Mouse (Mus musculus) adrenal gland, postnatal 10 days (tissue): ENCODE measurements around the gene Cela3b. TPM values are rescaled to one million over a fixed set of nuclear protein-coding genes. Genes with fewer than 3 reads are reported as not detected.

Experiments used
- DNase-seq: peaks from one replicate; pipeline ENCODE4 v3.0.0; 2021; ENCODE audit warnings: mixed read lengths
- long read RNA-seq, 2 experiments: library from polyadenylated mRNA; stranded (forward); transcript quantifications; one replicate each; pipeline ENCODE4 v2.0.0; 2021
- total RNA-seq, 2 experiments: library from RNA; stranded (reverse); gene quantifications; 2 replicates each; pipeline ENCODE4 v1.2.3; 2021

Cela3b gene
- not detected for total RNA-seq
- long read RNA-seq, experiment 1: 0 reads
- long read RNA-seq, experiment 2: 0 reads

DNA sequence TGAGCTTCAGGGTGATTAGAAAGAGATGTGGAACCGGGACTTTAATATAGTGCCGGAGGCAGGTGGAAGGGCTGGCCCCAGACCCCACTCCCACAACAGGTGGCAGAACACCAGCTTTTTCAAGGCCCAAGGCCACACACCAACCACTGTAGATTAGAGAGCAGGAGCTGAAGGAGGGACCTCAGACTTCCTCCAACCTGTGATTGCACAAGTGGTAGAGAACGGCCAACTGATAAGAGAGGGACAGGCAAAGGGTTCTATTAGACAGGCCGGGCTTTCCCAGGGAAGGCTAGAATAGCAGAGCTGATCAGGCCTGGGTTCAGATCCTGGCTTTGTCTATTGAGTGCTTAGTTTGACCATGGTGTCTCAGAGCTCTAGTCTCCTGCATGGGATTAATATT is at the start of gene Cela3b:
Gene Cela3b (minus strand): TSS at position 39 of the 400 bp plus-strand sequence.
- DNase-seq: no peak

DNA sequence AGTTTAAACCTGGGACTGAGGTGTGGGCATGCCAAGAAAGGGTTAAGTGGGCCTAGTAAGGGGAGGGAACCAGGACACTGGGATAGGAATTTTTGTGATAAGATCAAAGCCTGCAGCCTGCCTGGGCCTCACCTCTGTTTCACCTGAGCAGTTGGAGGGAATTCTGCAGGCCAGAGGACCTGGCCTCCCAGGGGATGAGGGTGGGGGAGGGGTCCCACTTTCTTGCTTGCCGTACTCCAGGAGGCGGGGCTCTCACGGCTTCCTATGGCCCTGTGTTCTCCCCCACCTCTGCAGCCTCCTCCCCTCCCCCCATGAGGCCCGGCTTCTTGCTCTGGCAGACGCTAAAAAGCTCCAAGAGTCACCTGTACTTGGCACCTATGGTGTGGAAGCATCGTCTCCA is 49.4 kb upstream of the Cela3b start:
- DNase-seq: no peak

DNA sequence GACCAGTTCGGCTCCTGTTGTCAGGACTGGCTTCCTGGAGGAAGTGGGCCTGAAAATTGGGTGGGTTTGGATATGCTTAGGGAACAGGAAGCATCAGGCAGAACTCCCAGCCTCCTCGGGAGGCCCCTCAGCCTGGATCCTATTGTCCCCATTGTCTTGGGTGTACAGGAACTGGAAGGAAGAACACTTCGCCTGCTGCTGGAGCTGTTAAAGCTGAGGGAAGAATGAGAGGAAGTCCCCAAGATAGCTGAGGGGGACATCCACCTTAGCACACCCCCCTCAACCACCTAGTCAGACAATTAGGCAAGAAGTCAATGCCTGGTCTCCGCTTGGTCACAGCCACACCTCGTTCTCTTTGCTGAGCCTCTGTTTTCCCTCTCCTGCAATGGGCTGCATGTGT is 48.0 kb upstream of the Cela3b start:
- DNase-seq: peak; percentile 16

DNA sequence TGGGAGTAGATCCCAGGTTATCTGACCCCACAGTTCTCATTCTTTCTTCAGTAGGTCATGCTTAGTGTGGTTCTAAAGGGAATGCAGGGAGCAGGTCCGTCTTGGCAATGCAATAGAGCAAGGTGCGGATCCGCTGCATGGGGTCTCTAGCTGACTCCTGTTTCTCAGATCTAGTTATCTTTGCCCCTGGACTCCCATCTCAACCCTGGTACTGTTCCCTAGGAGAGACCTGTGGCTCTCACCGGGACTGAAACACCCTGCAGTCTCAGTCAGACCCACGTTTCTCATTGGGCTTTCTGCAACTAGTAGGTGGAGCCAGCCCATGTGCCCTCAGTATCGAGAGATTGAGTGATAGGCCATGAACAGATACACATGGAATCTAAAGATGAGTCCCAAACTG is 47.3 kb upstream of the Cela3b start:
- peak; percentile 10 for DNase-seq

DNA sequence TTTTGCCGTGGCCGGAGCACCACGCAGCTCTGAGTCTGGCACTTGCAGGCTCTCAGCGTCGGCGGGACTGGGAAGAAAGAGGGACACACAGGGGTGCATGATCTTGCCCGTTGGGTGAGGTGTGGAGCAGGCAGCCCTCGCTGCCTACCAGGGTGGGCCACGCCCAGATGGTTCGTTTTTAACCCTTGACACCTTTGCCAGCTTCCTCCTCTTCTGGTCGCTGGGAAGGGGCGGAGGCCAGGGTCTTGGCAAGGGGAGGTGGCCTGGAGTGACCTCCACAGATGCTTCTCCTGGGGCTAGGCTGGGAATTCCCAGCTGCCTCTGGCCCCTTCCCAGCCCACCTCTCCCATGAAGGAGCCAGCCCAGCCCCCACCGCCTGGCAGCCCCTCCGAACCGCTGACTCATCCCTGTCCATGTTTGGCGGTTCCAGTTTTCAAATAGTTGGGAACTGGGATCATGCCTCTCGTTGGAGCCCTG is 46.5 kb upstream of the Cela3b start:
- DNase-seq: peak; percentile 76

DNA sequence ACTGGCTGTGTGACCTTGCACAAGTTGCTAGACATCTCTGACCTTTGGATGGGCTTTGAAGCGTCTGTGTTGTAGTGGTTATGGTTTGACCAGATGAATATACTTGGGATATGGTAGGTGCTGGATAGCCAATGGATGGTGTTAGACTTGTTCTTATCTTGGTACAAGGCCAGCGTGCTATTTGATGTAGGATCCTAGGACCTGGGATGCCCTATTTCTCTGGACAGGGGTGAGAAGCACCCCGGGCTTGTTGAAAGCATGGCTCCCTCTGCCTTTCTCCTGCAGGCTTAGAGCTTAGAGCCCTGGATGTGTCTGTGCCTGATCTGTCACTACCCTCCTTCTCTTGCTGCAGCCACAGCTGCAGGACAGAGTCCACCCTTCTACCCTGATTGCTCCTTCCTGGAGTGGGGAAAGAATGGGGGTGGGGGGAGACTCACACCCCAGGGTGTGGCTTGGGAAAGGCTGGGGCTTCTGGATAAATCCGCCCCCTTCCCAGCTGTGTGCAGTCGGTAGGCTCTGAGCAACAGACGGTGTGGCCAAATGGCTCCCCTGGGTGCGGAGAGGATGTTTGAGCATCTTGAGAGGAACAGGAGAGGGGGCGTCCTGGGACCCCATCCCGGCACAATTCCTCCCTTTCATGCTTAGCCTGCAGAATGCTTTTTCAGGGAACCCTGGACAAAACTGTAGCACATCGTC is 45.9 kb upstream of the Cela3b start:
- peak; percentile 62 for DNase-seq

DNA sequence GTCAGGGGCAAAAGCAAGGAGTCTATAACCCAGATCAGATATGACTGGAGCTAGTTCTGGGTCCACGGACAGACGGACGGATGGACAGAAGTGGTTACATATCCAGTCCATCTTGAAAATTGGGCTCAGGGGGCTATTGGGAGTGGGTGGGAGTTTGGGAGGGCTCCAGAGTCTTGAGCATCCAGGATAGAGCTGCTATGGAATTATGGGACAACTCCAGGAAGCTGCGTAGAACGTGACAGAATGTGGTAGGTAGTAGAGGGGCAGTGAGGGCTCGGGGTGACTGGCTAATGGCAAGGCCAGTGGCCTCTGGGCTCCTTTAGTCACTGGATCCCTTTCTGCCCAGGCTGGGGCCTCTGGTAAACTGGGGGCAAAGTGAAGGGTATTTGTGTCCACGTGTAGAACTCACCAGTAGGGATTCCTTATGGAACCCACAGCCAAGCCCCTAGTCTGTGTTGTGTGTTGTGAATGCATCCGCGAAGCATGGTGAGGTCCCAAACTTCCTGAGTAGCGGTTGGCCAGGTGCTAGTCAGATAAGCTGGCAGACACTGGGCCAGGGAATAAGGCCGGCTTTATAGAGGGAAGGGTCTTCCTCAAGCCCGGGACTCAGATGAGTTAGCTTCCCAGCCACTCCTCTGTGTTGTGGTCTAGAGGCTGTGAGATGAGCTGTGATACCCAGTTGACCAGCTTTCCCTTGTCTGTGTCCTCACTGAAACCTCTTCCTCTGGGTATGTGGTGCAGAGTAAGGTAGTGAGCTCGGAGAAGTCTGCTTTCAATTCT is 45.1 kb upstream of the Cela3b start:
- DNase-seq: no peak

DNA sequence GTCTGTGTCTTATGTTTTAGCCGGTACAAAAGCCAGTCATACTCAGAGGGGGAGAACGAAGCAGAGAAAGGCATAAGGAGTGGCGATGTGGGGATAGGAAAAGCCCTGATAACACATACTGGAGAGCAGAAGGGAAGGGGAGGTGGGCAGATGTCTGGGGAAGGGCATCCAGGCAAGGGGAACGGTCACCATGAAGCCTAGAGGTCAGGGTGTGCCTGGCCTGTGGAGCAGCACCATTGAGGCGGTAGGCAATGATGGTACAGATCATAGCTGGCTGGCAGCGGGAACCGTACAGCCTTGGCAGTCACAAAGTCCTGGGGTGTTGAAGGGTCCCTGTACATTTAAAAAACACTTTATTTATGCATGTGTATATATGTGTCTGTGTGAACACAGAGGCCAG is 44.4 kb upstream of the Cela3b start:
- DNase-seq: no peak

DNA sequence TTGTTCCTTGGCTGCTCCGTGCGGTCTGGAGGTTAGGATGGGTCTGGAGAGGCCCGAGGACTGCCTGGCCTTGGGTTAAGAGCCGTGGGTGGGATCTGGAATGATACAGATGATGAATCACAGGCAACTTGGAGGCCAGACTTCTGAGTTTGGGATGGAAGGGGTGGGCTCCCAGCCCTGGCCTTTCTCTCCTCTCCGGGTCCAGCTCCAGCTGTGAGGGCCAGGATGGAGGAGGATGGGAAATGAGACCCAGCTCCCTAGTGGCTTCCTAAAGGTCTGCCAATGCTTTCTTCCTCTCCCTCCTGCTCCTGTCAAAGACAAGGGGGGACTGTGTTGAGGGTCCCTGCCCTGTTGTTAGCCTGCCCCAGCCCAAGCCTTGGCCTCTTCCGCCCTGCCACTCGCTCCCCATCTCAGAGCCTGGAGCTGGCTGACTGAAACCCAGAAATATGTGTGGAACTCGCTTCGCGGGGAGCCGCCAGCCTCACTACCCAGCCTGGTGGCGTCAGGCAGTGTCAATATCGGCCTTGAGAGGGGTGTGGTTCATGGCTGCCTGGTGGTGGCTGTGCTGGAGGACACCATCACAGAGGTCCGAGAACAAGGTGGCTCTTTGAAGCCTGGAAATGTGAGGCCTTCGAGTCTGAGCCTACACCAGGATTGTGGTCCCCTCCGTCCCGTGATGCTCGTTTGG is 43.5 kb upstream of the Cela3b start:
- DNase-seq: peak; percentile 74

DNA sequence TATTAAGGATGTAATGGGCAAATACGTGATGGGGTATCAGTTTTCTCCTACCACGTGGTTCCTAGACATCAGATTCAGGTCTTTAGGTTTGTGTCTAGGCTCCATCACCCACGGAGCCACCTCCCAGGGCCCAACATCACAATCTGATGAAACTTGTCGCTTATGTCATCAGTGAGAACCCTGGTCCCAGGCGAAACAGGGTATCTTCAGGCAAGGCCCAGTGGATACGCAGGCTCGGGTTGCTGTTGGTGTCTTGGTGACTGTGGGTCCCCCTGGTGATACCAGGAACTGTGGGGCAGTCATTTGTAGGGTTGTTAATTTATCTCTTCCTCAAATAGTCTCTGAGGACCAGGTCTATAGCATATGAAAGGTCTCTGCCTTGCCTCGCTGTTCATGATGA is 42.9 kb upstream of the Cela3b start:
- DNase-seq: no peak

DNA sequence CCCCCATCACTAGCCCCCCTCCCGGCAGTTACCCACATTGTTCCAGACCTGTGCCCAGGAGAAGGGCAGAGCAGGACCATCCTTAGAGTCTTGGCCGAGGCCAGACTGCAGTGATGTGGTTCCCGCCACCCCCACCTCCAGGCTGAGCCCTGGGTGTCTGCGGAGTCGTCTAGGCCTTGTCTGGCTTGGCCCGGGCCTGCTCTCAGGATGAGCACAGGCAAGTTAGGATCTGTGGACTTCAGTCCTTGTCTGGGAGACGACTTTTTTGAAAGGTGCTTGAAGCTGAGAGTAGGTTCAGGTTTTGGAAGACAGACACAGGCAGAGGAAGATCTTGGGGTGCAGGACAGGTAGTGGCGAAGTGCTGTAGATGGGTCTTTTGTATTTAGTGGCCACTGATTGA is 41.0 kb upstream of the Cela3b start:
- DNase-seq: no peak

DNA sequence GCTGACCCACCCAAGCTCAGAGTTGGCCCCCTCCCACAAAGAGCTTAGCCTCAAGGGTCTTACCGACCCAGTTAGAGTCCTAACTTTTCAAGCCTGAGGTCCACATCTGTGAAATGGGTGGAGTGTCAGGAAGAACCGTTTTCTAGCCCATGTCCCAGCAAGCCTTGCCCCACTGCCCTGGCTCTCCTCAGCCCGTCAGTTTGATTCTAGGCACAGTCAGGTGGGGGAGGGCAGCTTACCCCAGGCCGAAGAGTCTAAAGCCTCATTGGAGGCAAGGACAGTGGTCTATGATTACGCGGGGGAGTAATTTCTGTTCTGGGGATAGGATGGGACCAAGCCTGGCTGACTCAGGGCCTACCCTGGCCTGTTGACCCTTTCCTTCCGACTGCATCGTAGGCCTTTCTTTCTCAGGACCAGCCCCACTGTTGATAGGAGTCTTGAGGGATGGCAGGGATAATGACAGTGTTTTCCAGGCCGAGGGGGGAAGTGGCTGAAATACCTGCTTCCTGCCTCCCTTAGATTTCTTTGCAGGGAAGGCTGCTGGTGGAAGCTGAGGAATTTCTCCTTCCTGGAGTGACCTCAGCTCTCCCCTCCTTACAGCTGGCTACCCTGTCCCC is 40.5 kb upstream of the Cela3b start:
- DNase-seq: no peak

DNA sequence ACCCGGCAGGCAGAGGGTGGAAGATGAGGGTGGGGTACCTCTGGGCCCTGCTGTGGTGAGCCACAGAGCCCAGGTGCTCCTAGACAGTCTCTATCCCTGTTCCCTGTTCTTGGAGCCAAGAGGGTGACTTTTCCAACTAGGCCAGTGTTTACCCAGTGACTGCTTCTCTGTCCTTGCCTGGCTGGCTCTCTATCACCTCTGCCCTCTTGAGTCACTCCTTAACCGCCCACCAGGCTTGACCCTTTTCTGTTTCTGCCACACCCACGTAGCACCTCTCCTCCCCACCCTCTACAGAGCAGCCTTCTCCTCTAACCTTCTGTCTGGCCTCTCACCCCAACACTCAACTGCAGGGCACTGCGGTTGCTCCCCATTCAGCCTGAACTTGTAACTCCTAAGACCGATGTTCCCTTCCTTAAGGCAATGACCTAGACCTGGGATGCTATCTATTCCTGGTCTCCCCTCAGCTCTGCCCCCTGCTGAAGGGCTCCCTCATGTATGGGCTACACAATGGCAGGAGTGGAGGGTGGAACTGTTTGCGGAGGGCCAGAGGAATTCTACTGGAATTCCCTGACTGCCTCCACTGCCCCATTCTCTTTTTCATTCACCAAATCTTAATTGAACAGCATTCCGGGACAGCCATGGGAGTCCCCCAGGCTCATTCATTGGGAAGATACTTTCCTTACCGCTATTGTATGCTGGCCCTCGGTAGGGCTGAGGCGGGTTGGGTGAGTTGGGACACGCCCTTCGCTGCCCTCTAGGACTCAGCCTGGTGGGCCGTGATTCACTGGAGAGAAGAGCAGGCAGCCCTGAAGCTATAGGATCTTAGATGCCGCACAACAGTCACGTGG is 39.7 kb upstream of the Cela3b start:
- no peak for DNase-seq

DNA sequence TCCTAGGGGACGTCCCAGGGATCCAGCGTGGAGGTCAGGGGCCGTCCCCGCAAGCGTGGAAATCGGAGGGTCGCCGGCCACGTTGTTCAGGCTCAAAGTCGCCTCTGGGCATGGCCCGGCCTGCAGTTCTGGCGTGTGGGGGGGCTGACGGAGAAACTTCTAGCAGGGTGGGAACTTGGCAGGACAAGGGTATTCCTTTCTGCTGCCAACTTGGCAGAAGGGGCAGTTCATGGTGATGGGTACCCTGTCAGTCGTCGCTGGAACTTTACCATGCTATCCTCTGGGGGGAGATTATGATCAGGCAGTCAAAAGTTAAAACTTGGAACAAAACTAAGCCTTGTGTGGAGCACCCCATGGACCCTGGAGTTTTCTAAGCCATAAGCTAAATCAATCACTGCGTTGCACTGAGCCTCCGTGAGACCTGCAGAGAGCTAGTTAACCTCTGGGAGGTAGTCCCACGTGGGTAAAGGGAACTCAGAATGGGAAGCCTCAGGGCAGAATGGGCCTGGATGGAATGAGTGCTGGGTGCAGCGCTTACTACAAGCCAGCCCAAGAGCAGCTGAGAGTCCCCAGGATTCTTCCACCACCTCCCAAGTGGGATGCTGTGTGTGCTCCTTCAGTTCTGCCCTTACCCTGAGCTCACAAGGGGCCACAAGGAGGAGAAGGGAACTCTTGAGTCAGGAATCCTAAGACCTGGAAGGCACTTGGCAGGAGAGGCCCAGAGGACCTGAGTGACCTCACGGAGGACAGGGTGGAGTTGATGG is 38.9 kb upstream of the Cela3b start:
- no peak for DNase-seq

DNA sequence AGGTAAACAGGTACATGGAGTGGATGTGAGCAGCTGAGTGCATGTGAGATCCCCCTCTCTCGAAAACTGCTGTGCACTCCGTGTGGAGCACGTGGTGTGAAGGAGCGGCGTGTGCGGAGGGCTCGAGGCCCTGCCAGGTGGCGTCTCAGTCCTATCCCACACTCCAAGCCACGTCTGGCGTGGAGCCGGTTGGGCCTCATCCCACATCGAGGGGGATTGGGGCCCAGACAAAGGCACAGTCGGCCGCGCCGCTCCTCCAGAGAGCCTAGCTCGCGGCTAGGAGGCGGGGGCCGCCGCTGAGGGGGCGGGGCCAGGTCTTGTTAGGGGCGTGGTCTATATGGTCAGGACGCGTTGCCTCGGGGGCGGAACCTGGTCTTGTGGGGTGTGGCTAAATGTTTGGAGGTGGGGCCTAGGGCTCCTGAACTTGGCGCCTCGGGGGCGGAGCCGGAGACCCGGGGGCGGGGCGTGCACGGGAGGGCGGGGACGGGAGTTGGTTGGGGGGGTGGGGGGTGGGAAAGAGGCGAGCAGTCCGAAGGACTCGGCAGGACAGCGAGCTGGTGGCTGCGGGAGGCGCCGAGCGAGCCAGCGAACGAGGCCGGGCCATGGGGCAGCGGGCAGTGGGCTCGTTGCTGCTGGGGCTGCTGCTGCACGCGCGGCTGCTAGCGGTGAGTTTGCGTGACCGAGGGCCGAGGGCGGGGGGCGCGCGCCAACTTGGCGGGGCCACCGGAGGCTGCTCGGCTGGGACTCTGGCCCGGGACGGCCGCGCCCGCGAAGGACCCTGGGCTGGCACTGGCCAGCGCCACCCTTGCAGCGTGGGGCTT is 38.1 kb upstream of the Cela3b start, which contains the start of gene Hspg2:
Gene Hspg2 (plus strand): TSS at position 510 of the 821 bp plus-strand sequence.
- DNase-seq: peak; percentile 100

DNA sequence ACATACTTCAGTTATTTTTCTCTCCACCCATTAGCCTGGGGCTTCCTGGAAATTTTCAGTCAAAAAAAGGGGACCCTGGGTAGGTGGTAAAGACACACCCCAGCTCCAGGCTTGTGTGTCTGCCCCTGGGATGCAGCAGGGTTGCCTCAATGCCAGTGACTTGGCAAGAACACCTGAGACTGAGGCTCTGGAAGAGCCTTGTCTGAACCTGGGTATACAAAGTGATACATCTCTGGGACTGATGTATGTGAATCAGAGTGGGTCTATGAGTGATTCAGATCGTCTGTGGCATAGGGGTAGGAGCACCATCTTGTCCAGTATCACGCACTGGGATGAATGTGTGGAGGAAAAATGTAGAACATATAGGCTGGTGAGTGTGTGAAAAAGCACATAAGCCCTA is 37.2 kb upstream of the Cela3b start:
- DNase-seq: no peak

DNA sequence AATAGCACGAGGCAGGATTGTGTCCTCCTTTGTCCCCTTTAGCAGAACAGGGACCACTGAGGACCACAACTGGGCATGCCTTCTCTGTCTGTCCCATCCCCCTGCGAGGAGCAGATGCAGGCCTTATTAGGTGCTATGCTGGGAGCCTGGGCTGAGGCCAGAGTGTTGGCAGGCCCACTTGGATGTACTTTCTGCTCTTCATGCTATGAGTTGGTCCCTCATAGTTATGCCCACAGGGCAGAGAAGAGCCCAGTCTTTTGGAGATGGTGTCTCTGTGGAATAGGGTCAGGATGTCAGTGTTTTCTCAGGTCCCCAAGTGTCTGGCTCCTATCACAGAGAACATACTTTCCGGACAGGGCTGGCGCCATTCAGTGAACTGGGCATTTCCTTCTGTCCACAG is 36.7 kb upstream of the Cela3b start:
- no peak for DNase-seq

DNA sequence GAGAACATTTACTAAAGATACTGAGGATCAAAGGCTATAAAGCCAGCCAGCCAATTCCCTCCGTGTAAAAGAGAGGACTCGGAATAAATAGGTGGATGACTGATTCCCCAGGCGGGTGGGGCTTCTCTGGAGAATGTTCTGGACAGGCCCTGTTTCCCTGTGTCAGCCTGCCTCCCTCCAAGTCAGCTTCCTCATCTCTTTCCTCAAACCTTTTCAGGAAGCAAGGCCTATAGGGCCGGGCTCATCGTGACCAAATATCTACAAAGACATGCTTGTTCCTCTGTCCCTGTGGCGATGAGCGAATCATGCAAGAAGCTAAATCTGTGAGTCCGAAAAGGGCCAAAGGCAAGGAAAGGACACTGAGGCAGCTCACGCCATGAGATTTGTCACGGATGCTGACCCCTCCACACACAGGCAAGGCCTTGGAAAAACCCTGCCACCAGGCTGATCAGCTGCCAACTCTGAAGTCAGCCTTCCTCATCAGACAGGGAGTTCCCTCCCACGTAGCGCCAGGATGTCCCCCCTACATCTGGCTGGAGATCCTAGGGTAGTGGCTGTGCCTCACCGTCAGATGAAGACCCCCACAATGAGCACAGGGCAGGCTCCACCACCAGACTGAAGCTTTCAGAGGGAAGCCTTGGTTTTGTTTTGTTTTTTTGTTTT is 34.9 kb upstream of the Cela3b start:
- DNase-seq: no peak

DNA sequence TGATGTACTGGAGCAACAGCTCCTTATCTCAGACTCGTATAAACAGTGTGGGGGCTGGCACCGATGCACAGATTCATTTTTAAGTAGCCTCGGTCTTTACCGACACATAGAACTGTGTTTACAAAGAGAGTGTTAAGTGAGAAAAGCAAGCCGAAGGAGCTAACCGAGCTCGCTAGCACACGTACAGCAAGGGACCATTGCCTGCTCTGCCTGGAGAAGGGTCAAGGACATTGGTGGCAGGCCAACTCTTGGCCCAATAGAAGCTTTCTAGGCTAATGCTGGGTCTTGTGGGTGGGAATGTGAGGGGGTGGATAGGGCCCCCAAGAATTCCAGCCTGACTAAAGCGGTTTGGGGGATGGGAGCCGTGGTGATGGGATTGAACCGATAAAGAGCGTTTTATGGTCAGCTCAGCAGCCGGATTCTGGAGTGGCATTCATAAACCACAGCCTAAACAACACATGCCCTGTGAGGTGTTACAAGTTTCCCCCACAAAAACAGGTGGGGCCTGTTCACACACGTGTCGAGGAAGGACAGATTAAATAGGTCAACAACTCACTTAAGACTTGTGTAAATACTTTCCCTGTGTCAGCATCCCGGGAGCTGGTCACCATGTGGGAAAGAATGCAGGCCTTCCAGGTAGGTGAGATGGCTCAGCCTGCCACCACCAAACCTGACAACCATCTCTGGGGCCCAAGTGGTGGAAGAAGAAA is 31.8 kb upstream of the Cela3b start:
- no peak for DNase-seq
